Mouse (Mus musculus): Measurements from ENCODE around the gene Tcstv1.
"Not testable (repeated sequence)": the region's sequence is repeated elsewhere in the genome, so short reads cannot be mapped to it uniquely, and the experiment has no call there.

The Tcstv1 gene

DNA sequence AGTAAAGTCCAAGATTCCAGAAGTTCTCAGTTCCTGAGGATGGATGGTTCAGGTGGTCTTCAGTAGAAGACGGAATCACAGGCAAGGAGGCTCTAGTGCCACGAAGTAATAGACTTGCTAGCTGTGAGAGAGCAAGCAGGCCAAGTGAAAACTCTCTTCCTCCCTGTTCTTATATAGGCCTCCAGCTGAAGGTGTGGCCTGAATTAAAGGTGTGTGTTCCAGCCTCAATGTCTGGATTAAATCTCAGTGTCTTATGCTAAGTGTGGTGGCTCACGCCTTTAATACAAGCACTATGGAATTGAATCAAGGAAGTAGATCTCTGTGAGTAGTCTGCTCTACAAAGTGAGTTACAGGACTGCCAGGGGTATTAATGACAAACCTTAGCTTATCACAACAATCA, at the start of gene Tcstv1:
Gene Tcstv1 (minus strand): TSS at position 101 of the 400 bp plus-strand sequence.
- DNase-seq, result not testable (repeated sequence)

DNA sequence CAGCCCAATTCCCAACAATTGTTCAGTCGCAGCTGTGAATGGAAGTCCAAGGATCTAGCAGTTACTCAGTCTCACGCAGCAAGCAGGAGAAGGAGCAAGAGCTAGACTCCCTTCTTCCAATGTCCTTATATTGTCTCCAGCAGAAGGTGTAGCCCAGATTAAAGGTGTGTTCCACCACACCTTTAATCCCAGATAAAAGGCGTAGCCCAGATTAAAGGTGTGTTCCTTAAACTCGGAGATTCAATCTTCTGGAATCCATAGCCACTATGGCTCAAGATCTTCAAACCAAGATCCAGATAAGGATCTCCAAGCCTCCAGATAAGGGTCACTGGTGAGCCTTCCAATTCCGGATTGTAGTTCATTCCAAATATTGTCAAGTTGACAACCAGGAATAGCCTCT, 34.6 kb upstream of the Tcstv1 start, which contains the start of gene Gm21761:
Gene Gm21761 (minus strand): TSS at position 101 of the 400 bp plus-strand sequence.
- DNase-seq, result not testable (repeated sequence)

DNA sequence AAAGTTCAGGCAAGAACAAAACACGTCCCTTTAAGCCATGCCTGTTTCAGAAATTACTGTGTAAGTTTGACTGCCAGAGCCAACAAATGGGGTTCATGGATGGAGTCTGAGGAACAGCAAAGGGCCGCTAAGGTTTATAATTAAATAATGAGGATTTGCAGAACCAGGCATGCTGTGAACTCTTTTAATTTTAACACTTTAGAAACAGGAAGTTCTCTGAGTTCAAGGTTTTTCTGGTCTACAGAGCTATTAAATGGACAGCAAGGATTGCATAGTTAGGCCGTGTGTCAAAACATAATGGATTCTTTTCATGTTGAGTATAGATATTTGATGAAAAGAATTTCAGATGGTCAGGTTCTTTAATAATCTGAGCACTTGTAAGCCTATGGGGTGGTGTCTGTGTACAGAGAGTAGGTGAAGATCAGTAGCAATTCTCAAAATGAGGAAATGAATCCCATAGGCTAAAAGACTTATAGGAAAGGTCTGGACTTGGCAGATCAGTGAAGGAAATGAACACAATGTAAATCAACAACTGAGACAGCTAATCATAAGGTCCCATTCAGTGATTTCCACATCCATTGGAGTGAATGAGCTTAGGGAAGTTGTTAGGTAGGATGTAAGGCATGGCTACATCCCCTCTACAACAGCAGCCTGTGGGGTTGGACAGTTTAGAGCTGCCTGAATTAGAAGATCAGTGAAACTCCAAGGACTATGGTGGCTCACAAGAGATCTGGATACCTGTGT, 30.2 kb upstream of the Tcstv1 start:
- not testable (repeated sequence) for DNase-seq

DNA sequence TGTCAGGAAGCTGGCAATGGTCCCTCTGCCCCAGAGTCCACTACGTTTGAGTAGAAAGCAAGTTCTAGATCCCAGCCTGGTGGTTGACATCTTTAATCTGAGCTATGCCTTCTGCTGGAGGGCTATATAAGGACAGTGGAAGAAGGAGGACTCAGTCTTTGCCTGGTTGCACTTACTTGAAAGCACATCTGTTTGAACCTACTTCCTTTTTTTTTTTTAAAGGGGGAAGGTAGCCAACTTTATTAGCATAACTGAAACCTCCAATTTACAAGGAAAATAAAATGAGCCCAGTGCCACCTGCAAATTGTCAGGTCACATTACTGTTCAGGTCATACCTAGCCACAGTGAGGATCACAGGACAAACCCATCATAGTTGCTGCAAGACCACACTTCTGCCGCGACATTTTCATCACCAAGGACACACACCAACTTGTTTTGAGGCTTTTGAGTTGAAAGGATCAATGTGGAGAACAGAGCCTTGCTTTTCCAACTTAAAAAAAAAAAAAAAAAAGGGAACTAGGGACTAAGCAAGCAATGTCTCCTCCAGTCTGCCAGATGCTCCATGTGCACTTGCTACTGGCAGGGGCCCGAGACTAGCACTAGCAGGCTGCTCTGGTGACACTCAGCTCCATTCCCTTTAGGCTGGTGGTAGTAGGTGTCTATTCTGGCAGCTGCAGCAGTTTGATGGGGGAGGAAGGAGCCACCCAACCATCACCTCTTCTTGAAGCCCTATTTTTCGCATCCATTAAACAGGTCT, 22.6 kb upstream of the Tcstv1 start:
- not testable (repeated sequence) for DNase-seq

DNA sequence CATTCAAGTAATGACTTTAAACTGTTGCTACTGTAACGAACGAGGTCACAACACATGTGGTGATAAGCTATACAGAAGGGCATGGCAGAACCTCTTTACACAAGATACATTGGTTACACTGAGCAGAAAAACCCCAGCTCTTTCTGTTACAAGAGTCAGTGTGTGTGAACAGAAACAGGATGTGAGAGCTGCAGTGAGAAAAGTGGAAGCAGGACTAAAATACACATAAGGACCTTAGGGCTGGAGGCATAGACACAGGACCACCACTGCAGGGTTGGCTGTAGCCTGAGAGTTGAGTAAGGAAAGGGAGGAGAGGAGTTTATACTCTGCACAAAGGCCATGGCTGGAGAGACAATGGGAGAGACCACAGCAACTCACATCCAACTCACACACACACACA, 21.9 kb upstream of the Tcstv1 start:
- DNase-seq, result not testable (repeated sequence)

DNA sequence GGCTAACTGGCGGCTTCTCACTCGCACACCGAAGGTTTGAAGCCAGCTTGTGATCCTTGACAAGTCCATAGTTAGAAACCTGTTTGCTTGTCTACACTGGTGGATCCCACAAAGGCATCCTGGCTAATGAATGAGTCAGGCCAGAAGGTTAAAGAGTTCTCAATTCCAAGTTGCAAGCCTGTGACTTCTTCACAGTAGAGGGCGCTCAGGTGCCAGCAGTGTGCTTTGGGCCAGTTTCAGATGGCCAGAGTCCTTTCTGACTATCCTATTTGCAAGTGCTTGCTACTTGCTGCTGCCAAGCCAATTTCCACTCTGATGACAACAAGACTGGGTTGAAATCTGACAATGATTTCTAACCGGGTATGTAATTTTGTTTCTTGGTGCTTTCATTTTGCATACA, 4.0 kb upstream of the Tcstv1 start:
- DNase-seq, result not testable (repeated sequence)

DNA sequence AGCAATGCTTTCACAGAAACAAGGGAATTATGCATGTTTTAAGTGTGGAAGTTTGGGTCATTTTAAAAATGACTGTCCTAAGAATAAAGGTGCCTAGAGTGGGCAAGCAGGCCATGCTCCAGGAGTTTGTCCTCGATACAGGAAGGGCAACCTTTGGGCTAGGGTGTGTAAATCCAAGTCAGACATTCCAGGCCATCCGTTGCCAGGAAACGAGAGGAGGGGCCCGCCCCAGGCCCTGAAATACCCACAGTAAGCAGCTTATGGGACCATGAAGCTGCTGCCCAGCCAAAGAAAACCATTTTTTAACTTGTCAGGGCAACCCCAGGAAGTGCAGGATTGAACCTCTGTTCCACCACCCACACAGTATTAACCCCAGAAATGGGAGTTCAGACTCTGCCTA, 7.7 kb downstream of the Tcstv1 start:
- not testable (repeated sequence) for DNase-seq

DNA sequence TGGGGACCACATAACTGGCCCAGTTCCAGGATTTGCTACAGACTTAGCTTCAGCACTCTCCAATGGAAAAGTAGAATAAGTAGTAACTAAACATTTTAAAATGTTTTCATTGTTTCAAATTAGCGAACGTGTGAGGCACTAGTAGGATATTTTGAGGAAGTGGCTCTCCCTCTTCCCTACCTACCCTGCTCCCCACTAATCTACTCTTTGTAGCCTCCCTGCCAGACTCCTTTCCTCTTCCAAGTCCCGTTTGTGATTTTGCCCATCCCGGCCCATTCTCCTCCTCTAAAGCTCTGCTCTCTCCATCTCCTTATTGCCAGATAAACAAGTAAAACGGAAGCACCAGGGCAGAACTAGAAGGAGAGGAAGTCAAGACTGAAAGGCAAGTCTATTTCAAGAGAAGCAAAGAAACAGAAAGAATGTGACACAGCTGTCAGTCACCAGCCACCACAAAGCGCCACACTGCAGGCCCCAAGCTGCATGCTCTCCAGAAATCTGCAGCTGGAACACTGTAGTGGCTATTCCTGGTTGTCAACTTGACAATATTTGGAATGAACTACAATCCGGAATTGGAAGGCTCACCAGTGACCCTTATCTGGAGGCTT, 30.1 kb downstream of the Tcstv1 start:
- DNase-seq, result not testable (repeated sequence)

DNA sequence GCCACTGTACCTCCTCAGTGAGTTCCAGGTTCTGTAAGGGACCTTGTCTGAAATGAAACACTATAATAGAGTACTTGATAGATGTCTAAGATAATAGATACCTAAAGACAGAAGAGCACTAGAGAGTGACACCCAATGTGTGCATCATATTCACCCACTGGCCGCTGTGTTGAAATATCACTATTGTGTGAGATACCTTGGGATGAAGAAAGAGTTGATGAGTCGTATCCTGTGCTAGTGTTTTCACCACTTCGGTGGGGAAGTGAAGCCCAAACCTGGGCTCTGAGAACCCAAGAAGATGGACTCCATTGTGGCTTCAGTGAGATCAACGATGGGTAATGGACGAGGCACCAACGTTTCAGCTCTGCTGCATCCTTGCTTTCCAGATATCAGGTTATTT, 32.2 kb downstream of the Tcstv1 start:
- DNase-seq, result not testable (repeated sequence)
